In the genomic region with DNA sequence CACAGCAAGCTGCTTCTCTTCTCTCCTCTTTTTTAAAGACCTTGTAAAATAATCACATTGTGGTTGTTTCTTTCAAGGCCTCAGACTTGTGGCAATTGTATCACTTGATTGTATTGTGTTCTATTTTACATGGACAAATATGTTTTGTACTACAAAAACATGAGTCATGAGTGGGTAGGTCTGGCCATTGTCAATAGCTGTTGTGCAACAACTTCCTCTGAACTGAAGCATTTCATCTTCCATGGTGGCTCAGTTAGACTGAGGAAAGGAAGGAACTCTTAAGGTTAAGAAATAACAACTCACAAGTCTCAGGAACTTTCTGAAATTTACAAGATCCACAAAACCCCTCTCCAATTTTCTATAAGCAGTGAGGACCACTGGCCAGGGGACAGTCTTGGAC, we compare ENCODE assay signal across 25 mouse cellular contexts.
"Had no signal": no experiment of that assay in that cellular context is flagged by ENCODE, and none has a peak within 500 bp of the region (broad histone marks: within the 10 kb centered on the region; RNA-seq: fewer than 3 reads in every experiment).

No protein-coding gene starts in this region.

- DNase-seq: gastrocnemius, postnatal 14 days; gastrocnemius, postnatal 36 days; heart, adult 18-20 months; heart, postnatal 14 days; heart, postnatal 36 days; kidney, adult 11 months; kidney, adult 2 months; kidney, adult 9 months; kidney, postnatal 14 days; kidney, postnatal 36 days; layer of hippocampus, adult 9-11 months; layer of hippocampus, postnatal 36 days; left cerebral cortex, postnatal 4 days had no signal

- H3K9me3 ChIP-seq: heart, embryonic 15.5 days; hindbrain, embryonic 15.5 days; kidney, embryonic 15.5 days; limb, embryonic 15.5 days; liver, embryonic 12.5 days had no signal

- H3K27me3 ChIP-seq: heart, embryonic 13.5 days; heart, embryonic 15.5 days; hindbrain, embryonic 15.5 days; kidney, embryonic 15.5 days; limb, embryonic 13.5 days; limb, embryonic 15.5 days; liver, embryonic 12.5 days had no signal

- H3K4me3 ChIP-seq: heart, embryonic 13.5 days; heart, embryonic 15.5 days; hindbrain, embryonic 13.5 days; hindbrain, embryonic 15.5 days; kidney, embryonic 15.5 days; limb, embryonic 13.5 days; limb, embryonic 15.5 days; liver, embryonic 12.5 days had no signal

- H3K4me1 ChIP-seq: liver, embryonic 12.5 days had no signal

- H3K27ac ChIP-seq: heart, embryonic 13.5 days; heart, embryonic 15.5 days; hindbrain, embryonic 13.5 days; hindbrain, embryonic 15.5 days; hindbrain, postnatal 0 days; kidney, embryonic 15.5 days; kidney, postnatal 0 days; limb, embryonic 13.5 days; limb, embryonic 15.5 days; liver, embryonic 12.5 days; liver, embryonic 14.5 days had no signal

- H3K4me2 ChIP-seq: heart, embryonic 11.5 days; heart, embryonic 13.5 days; heart, embryonic 15.5 days; hindbrain, embryonic 13.5 days; hindbrain, embryonic 15.5 days; kidney, embryonic 15.5 days; limb, embryonic 13.5 days; limb, embryonic 15.5 days; liver, embryonic 12.5 days had no signal

- H3K36me3 ChIP-seq: heart, embryonic 13.5 days; heart, embryonic 15.5 days; hindbrain, embryonic 13.5 days; hindbrain, embryonic 15.5 days; kidney, embryonic 15.5 days; limb, embryonic 13.5 days; limb, embryonic 15.5 days; liver, embryonic 12.5 days had no signal
